Mouse (Mus musculus) myocyte (in vitro differentiated cells): ENCODE measurements around the gene Pak1.

Source experiments
- CEBPB ChIP-seq: IDR thresholded peaks from 2 replicates; pipeline ENCODE4 v1.6.1; 2011; ENCODE audit warnings: mild to moderate bottlenecking, moderate library complexity; ENCODE audit not compliant: poor library complexity, insufficient read depth, severe bottlenecking
- MAX ChIP-seq: IDR thresholded peaks from one replicate; pipeline ENCODE4 v1.6.1; 2011; ENCODE audit warnings: low read depth, mild to moderate bottlenecking, control low read depth
- MYOD1 ChIP-seq, 3 experiments: IDR thresholded peaks; one replicate each; pipeline ENCODE4 v1.6.1; 2011; ENCODE audit warnings: control low read depth in 2 of 3, low read depth in 2 of 3, mild to moderate bottlenecking in 2 of 3, moderate library complexity in 1 of 3; ENCODE audit not compliant: insufficient read length in 2 of 3, control insufficient read depth in 1 of 3
- MYOG ChIP-seq, 3 experiments: IDR thresholded peaks; one replicate each; pipeline ENCODE4 v1.6.1; 2011; ENCODE audit warnings: control low read depth in 2 of 3, low read depth in 2 of 3, mild to moderate bottlenecking in 2 of 3; ENCODE audit not compliant: insufficient read length in 2 of 3, control insufficient read depth in 1 of 3, insufficient read depth in 1 of 3
- POLR2A ChIP-seq: IDR thresholded peaks from one replicate; pipeline ENCODE4 v1.6.1; 2011; ENCODE audit warnings: low read depth, mild to moderate bottlenecking, control low read depth, moderate library complexity; ENCODE audit not compliant: insufficient read length
- TCF12 ChIP-seq: IDR thresholded peaks from one replicate; pipeline ENCODE4 v1.6.1; 2011; ENCODE audit warnings: mild to moderate bottlenecking, control low read depth; ENCODE audit not compliant: poor library complexity, insufficient read depth, severe bottlenecking
- TCF3 ChIP-seq: IDR thresholded peaks from one replicate; pipeline ENCODE4 v1.6.1; 2011; ENCODE audit warnings: low read depth, control low read depth; ENCODE audit not compliant: insufficient read length
- USF1 ChIP-seq: IDR thresholded peaks from one replicate; pipeline ENCODE4 v1.6.1; 2011; ENCODE audit warnings: low read depth, mild to moderate bottlenecking, control low read depth, moderate library complexity

- TF ChIP-seq POLR2A (no peak), MAX (no peak), MYOD1 (IDR thresholded peaks at IDR 0.05; ENCODE audit: control insufficient read depth in 1 of 3, insufficient read length in 2 of 3, low read depth in 2 of 3) (no peak), USF1 (no peak), TCF3 (no peak), CEBPB (no peak), TCF12 (no peak), MYOG (IDR thresholded peaks at IDR 0.05; ENCODE audit: control insufficient read depth in 1 of 3, insufficient read depth in 1 of 3, insufficient read length in 2 of 3, low read depth in 2 of 3) (no peak)
Measured at GRCm38 (mm10) chr7:97872396-97872795, 84.1 kb downstream of the Pak1 start.
